Mouse (Mus musculus) liver, postnatal 0 days (tissue): ENCODE results near the gene Myrf. TPM values are rescaled to one million over a fixed set of nuclear protein-coding genes. Genes with fewer than 3 reads are reported as not detected.

Experiments
- ATAC-seq: fragments of 200-750 bp; cut with Nextera tagmentation; 2 replicates; pipeline ENCODE4 v1.8.0; 2017; ENCODE audit warnings: mild to moderate bottlenecking, moderate library complexity
- DNase-seq: peaks from one replicate; pipeline ENCODE4 v3.0.0-alpha.2; 2016
- H3K27ac ChIP-seq: fragments of 300-500 bp; sonication (generic); 2 replicates; pipeline ENCODE4 v1.5.1; 2014; ENCODE audit warnings: antibody characterized with exemption, moderate library complexity, mild to moderate bottlenecking, low read depth
- H3K27me3 ChIP-seq: fragments of 300-500 bp; sonication (generic); 2 replicates; pipeline ENCODE4 v1.6.1; 2014; ENCODE audit warnings: low read length, control low read depth, mixed read lengths; ENCODE audit not compliant: insufficient read depth
- H3K36me3 ChIP-seq: fragments of 300-500 bp; sonication (generic); replicated peaks from 2 replicates; pipeline ENCODE4 v1.6.1; 2014; ENCODE audit warnings: mild to moderate bottlenecking, control low read depth, low read length, moderate library complexity, mixed read lengths; ENCODE audit not compliant: insufficient read depth
- H3K4me1 ChIP-seq: fragments of 300-500 bp; sonication (generic); 2 replicates; pipeline ENCODE4 v1.6.1; 2014; ENCODE audit warnings: antibody characterized with exemption, mild to moderate bottlenecking, control low read depth; ENCODE audit not compliant: insufficient read depth
- H3K4me2 ChIP-seq: fragments of 300-500 bp; sonication (generic); 2 replicates; pipeline ENCODE4 v1.6.1; 2014; ENCODE audit warnings: low read depth, mild to moderate bottlenecking, low read length, moderate library complexity, mixed read lengths
- H3K4me3 ChIP-seq: fragments of 300-500 bp; sonication (generic); 2 replicates; pipeline ENCODE4 v1.5.1; 2014; ENCODE audit warnings: low read depth, low read length
- H3K9ac ChIP-seq: fragments of 300-500 bp; sonication (generic); replicated peaks from 2 replicates; pipeline ENCODE4 v1.6.1; 2014; ENCODE audit warnings: mild to moderate bottlenecking, moderate library complexity
- H3K9me3 ChIP-seq: fragments of 300-500 bp; sonication (generic); 2 replicates; pipeline ENCODE4 v1.6.1; 2016; ENCODE audit warnings: mild to moderate bottlenecking, control low read depth, low read length, mixed read lengths
- CTCF ChIP-seq: sonication (generic); IDR thresholded peaks from 2 replicates; pipeline ENCODE4 v1.5.1; 2016; ENCODE audit warnings: antibody characterized with exemption, low read depth
- EP300 ChIP-seq: IDR thresholded peaks from 2 replicates; pipeline ENCODE4 v1.6.1; 2016; ENCODE audit warnings: antibody characterized with exemption, low read depth, mild to moderate bottlenecking
- WGBS: fragments of 180-500 bp; shearing (Covaris S2); extraction: QIAGEN DNeasy Blood & Tissue Kit; methylation state at CpG from one replicate; pipeline ENCODE4 v1.1.7; 2014; ENCODE audit not compliant: insufficient replicate concordance; 5-methylcytosine and 5-hydroxymethylcytosine counted together
- polyA plus RNA-seq: library from polyadenylated mRNA; unstranded; fragments of >200 nt; fragmentation: Nextera tagmentation; extraction: Ambion mirVana; gene quantifications from 2 replicates; pipeline ENCODE4 v1.2.1, GENCODE M21; 2015

Gene Myrf
- polyA plus RNA-seq, 1 experiment from 2014 or later: 2.5 TPM

- no peak overlapping the region for H3K4me3 ChIP-seq
- H3K27ac ChIP-seq: no peak overlapping the region
These were observed 25.8 kb upstream of the Myrf start for GRCm38 (mm10) chr19:10266196-10266850.

DNA sequence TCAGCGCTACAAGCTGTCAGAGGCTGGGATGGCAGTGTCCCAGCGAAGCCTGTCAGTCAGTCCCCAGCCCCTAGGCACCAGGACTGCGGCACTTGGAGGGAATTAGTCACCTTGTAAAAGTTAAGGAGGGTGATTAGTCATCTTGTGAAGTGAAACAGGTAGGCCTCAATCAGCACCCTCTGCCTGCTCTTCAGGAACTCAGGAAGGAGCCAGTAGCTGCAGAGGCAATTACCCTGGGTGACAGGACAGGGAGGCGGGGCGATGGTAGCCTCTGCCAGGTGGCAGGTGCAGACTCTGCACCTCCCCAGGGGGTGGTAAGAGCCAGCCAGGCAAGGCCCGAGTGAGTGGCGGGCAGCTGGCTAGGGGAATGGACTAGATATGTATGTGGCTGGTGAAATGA lies 20.8 kb upstream of the Myrf start:
- DNase-seq (no peak), ATAC-seq (no peak)
- H3K27ac ChIP-seq: no peak overlapping the region
- H3K9ac ChIP-seq: no peak overlapping the region
- TF ChIP-seq CTCF (no peak), EP300 (no peak)
- 71% methylated on average over 7 of the region's 7 CpGs for WGBS
- no peaks in the 10 kb centered on the region for H3K4me1 ChIP-seq
- H3K36me3 ChIP-seq: no peaks in the 10 kb centered on the region
- H3K4me2 ChIP-seq: no peak overlapping the region
- no peaks in the 10 kb centered on the region for H3K9me3 ChIP-seq
- H3K27me3 ChIP-seq: no peaks in the 10 kb centered on the region
- H3K4me3 ChIP-seq: no peak overlapping the region

More at GRCm38 (mm10) chr19:10266196-10266850, 25.8 kb upstream of the Myrf start:
- Histone ChIP-seq H3K27me3 (no peaks in the 10 kb centered on the region), H3K9ac (no peak overlapping the region), H3K4me1 (peaks cover 3% of the 10 kb centered on the region), H3K36me3 (no peaks in the 10 kb centered on the region), H3K9me3 (no peaks in the 10 kb centered on the region), H3K4me2 (no peak overlapping the region)
- ATAC-seq: peak; percentile 54
- TF ChIP-seq CTCF: peak; percentile 81
- TF ChIP-seq EP300: no peak
- DNase-seq: peak; percentile 79
- WGBS: 23% methylated on average over 14 of the region's 14 CpGs

DNA sequence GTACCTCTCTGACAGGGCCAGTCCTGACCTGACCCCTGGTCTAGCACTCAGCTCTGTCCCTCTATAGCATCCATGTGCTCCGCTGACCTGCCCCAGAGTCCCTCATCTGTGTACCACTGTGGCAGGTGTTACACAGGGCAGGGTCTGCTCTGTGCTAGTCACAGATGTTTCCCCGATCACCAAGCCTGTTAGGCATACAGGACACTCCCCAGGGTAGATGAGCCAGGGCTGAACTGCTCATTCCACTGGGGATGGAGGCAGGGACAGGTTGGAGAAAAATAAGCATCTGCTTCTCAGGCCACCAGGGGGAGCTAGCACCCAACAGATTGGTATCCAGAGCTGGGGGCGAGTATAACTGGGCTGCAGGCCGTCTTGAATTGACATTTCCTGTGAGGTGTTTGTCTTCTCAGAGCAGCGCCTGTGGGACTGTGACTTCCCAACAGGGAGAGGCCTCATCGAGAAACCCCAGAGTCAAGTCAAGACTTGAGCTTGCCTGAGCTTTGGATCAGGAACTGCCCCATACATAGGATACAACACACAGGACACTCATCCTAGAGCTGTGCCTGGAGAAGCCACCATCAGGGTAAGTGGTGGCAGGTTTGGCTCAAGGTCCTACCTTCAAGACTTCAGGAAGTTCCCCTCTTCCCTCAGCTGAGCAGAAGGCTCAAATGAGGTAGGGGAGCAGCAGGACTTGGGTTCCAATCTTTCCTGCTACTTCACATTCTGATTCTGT lies 17.9 kb upstream of the Myrf start:
- Histone ChIP-seq H3K9me3 (no peaks in the 10 kb centered on the region), H3K4me3 (no peak overlapping the region), H3K4me2 (no peak overlapping the region), H3K36me3 (no peaks in the 10 kb centered on the region), H3K27me3 (no peaks in the 10 kb centered on the region), H3K9ac (no peak overlapping the region), H3K4me1 (no peaks in the 10 kb centered on the region), H3K27ac (no peak overlapping the region)
- DNase-seq: peak; percentile 83
- ATAC-seq: peak; percentile 60
- 17% methylated on average over 6 of the region's 6 CpGs for WGBS
- no peak for TF ChIP-seq EP300
- TF ChIP-seq CTCF: peak; percentile 93

DNA sequence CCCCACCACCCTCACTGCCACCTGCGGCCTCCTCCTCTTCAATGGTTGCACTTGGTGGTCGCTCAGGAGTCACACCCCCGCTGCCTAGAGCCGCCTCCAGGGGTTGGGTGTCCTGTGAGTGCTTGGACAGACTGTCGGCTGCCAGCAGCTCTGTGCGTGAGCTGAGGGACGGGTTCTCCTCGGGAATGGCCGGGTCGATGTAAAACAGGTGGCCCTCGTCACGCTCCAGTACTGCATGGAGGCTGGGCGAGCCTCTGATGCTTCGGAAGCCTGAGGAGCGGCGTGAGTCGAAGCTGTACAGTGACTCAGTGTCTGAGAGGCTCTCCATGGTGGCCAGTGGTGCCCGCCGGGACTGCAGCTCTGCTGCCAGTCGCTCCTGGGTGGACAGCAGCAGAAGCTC lies 7.6 kb upstream of the Myrf start:
- H3K4me2 ChIP-seq: no peak overlapping the region
- TF ChIP-seq EP300 (no peak), CTCF (no peak)
- H3K36me3 ChIP-seq: no peaks in the 10 kb centered on the region
- ATAC-seq: no peak
- no peak overlapping the region for H3K9ac ChIP-seq
- H3K4me3 ChIP-seq: no peak overlapping the region
- no peaks in the 10 kb centered on the region for H3K9me3 ChIP-seq
- H3K4me1 ChIP-seq: no peaks in the 10 kb centered on the region
- H3K27ac ChIP-seq: no peak overlapping the region
- no peaks in the 10 kb centered on the region for H3K27me3 ChIP-seq
- 55% methylated on average over 20 of the region's 20 CpGs for WGBS
- no peak for DNase-seq

DNA sequence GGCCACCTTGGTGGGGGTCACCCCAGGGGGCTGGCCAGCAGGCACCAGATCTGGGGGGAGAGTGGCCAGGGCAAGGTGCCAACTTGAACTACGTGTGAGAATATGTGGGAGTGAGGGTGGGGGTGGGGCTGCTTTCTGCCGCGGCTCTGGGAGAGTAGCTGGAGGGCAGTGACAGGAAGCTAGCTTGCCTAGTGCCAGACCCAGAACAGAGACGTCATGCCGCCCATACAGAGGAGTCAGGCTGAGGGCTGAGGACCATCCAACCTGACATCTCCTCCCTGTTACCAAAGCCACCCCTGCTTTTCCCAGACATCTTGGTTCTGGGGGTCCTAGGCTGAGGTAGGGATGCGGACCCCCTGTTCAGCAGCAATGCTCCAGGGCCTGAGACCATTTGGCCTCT lies 6.6 kb upstream of the Myrf start:
- Histone ChIP-seq H3K9ac (no peak overlapping the region), H3K36me3 (no peaks in the 10 kb centered on the region), H3K27me3 (no peaks in the 10 kb centered on the region), H3K4me2 (no peak overlapping the region), H3K4me3 (no peak overlapping the region), H3K4me1 (no peaks in the 10 kb centered on the region), H3K27ac (no peak overlapping the region), H3K9me3 (no peaks in the 10 kb centered on the region)
- DNase-seq (no peak), ATAC-seq (no peak)
- TF ChIP-seq CTCF: no peak
- TF ChIP-seq EP300: no peak
- 22% methylated on average over 6 of the region's 6 CpGs for WGBS

DNA sequence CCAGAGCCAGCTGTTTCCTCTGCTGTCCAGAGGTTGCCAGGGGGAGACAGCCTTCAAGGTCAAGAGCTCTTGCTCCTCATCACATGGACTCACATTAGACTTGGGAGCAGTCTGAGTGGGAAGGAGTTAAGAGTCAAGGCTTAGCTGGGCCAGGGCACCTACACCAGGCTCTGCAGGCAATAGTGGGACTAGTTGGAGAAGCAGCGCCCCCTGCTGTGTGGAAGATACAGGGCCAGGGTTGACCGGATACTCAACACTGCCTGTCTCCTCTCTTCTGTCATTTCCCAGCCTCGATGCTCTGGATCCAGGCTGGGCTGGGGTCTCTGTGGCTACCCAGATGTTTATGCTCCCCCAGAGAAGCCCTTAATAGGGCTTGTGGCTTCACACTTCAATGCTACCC lies 3.6 kb upstream of the Myrf start:
- peak; percentile 78 for TF ChIP-seq CTCF
- no peak for TF ChIP-seq EP300
- peak; percentile 80 for DNase-seq
- Histone ChIP-seq H3K27me3 (no peaks in the 10 kb centered on the region), H3K9ac (no peak overlapping the region), H3K27ac (no peak overlapping the region), H3K9me3 (no peaks in the 10 kb centered on the region), H3K36me3 (no peaks in the 10 kb centered on the region), H3K4me3 (no peak overlapping the region), H3K4me1 (peaks cover 6% of the 10 kb centered on the region; the same call in 1 of the 2 replicates), H3K4me2 (no peak overlapping the region)
- 11% methylated on average over 3 of the region's 3 CpGs for WGBS
- ATAC-seq: 0 out of 2 replicates have a peak, but pooled peaks have one; percentile 24
